Mouse (Mus musculus): ENCODE data around the gene Trim69. TPM values are rescaled to one million over a fixed set of nuclear protein-coding genes. Genes with fewer than 3 reads are reported as not detected.

The Trim69 gene
- 0.03 and 0.06 TPM in 2 replicates for polyA plus RNA-seq (2012; rRNA removed)

DNA sequence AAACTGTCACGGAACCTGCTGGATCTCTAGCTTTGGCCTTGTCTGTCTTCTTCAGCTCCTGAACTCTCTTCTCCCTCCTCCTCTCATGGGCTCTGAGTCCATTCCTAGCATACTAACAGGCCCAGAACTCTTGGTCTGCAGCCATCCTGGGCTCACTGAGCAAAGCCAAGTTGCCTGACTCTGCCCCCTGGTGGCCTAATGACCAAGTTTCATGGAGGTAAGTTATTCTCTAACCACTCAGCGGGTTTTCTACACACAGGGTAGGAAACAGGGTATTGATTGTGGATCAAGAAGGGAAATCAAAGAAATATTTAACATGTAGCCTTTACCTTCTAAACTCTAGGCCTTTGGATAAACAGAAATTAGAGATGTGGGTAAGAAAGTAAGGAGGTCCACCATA lies at the start of gene Trim69:
TSS of gene Trim69 (plus strand) at position 21 of the 400 bp plus-strand sequence.

DNA sequence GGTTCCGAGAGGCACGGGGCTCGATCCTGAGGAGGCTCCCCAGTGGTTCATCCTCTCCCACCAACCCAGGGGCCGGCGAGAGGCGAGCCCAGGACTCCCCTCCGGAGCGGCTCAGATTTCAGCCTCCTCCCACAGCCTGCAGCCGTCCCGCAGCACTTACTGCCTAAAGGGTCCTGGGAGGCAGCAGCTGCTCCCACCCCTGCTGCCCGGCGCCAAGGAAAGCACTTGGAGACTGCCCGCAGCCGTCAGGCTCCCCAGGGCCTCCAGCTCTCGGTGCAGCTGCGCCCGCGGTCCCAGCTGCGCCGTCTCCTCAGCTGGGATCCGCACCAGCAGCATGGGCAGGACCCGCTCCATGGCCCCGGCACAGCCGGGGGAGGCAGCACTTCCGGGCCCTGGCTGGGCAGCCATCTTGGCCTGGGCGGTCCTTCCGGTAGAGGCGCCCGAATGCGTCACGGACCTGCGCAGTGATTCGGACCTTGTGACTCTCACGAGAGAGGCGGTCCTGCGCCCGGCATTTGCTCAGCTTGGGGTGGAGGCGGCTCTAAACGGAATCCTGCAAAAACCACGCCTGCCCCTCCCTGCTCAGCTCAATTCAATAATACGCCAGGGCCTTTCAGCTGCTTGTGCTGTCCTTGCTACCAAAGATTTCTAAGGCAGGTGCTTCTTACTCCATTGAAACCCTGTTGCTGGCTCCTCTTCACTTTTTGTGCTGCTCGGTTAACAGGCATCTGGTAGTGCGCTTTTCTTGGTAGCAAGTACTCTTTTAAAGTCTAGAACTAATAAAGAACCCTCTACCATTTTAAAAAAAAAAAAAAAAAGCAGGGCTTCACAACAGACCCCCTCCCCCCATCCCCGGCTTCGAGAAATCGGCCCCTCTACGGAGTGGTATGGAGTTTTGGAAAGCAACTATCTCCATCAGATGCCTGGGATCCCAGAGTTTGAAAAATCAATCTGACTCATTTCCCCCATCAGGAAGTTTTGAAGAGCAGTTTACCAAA lies 42.2 kb upstream of the Trim69 start, which contains the start of gene Spg11:
TSS of gene Spg11 (minus strand) at position 426 of the 998 bp plus-strand sequence.

GRCm38 (mm10) chr2:122147508-122148241 lies 12.8 kb upstream of the Trim69 start, which contains the start of gene B2m:
Gene B2m, plus strand, starts transcription at chr2:122147686.

GRCm38 (mm10) chr2:122186106-122186505 lies 25.6 kb downstream of the Trim69 start, which contains the start of the genes Patl2 and Terb2:
Gene Patl2, minus strand, starts transcription at chr2:122186189.
Gene Terb2, plus strand, starts transcription at chr2:122186272.

Other genes starting within 250 kb of the Trim69 start
- 7.4 and 8.9 TPM in 2 replicates for gene Ctdspl2, start 204.7 kb upstream of the Trim69 start, polyA plus RNA-seq (2012; rRNA removed)
- 0.05 TPM in 2 replicates for gene Mageb3, start 204.6 kb upstream of the Trim69 start, polyA plus RNA-seq (2012; rRNA removed)
- 15.1 and 17.6 TPM in 2 replicates for gene Eif3j1, start 132.2 kb upstream of the Trim69 start, polyA plus RNA-seq (2012; rRNA removed)
- 2.2 and 2.7 TPM in 2 replicates for gene Spg11, start 42.3 kb upstream of the Trim69 start, polyA plus RNA-seq (2012; rRNA removed)
- gene B2m, start 13.0 kb upstream of the Trim69 start, polyA plus RNA-seq (2012; rRNA removed), result 171 and 189 TPM in 2 replicates
- gene Patl2, start 25.5 kb downstream of the Trim69 start, polyA plus RNA-seq (2012; rRNA removed), result 0.05 and 0.06 TPM in 2 replicates
- gene Terb2, start 25.6 kb downstream of the Trim69 start, polyA plus RNA-seq (2012; rRNA removed), result not detected in 2 replicates
- gene Sord, start 74.0 kb downstream of the Trim69 start, polyA plus RNA-seq (2012; rRNA removed), result 64.0 and 75.9 TPM in 2 replicates
- gene Duox2, start 137.7 kb downstream of the Trim69 start, polyA plus RNA-seq (2012; rRNA removed), result not detected in 2 replicates
- not detected in 2 replicates for gene Duoxa2, start 138.2 kb downstream of the Trim69 start, polyA plus RNA-seq (2012; rRNA removed)
- 0.05 TPM in 1 of 2 replicates, not detected in the other for gene Duoxa1, start 153.0 kb downstream of the Trim69 start, polyA plus RNA-seq (2012; rRNA removed)
- not detected in 2 replicates for gene Duox1, start 155.0 kb downstream of the Trim69 start, polyA plus RNA-seq (2012; rRNA removed)
- 5.5 and 6.2 TPM in 2 replicates for gene Shf, start 208.5 kb downstream of the Trim69 start, polyA plus RNA-seq (2012; rRNA removed)